Mouse (Mus musculus) spleen, adult 18-20 months (tissue): Measurements from ENCODE around the gene Lat2.

Source experiments
- DNase-seq, 2 experiments: peaks; one replicate each; pipeline ENCODE4 v3.0.0; 2022; ENCODE audit warnings: mixed read lengths in 2 of 2

Lat2 gene

GRCm38 (mm10) chr5:134568964-134569491, 45.8 kb downstream of the Lat2 start:
- no peak for DNase-seq

DNA sequence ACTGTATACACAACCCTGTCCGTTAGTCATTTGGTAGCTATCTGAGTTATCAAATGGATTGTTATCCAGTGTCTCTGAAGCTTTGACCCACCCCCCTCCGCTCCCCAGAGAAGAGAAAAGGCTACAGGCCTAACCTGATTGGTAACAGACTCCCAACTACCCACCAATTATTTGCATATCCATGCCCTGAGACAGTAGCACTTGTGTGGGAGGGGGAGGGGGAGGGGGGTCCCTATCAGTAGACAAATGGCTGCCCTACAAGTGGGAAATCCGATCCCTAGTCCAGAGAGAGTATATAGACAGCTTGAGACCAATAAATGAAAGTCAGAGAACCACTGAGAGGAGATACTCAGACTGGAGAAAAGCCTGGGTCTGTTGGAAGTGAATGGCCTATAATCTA, 46.8 kb downstream of the Lat2 start:
- DNase-seq, result no peak

- DNase-seq, result no peak
These were observed 47.4 kb downstream of the Lat2 start for GRCm38 (mm10) chr5:134567445-134567844.

DNA sequence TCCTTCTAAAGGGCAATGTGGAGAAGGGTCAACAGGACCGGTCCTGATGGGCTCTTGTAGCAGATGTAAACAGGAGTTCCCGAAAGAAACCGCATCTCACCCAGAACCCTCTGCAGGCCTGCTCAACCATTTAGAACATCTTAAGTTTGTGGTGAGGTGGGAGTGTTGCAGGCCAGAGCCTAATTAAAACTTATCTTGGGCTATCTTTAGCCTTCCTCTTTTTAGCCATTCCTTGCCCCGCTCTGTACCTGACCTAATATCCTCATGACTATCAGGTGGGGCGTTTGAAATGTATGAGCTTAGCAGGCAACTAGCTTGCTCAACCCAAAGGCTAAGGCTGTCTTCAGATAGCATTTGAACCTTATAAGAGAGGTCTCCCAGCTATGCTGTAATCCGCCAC, 49.1 kb downstream of the Lat2 start:
- DNase-seq, result no peak

DNA sequence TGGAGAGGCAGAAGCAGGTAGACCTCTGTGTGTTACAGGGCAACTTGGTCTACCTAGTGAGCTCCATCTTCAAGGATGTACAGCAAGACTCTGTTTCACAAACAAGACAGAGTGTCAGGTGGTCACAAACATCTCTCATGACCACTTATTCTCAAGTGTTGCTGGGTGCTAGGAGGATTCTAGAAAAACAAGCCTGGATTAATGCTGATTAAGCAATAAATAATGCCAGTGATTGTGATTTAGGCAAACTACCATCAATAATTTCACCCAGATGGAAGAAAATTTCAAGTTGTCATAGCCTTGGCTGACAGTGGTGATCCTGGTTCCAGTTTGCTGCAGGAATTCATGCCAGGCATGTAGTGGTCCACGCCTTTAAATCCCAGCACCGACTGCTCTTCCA, 50.6 kb downstream of the Lat2 start:
- DNase-seq, result no peak

DNA sequence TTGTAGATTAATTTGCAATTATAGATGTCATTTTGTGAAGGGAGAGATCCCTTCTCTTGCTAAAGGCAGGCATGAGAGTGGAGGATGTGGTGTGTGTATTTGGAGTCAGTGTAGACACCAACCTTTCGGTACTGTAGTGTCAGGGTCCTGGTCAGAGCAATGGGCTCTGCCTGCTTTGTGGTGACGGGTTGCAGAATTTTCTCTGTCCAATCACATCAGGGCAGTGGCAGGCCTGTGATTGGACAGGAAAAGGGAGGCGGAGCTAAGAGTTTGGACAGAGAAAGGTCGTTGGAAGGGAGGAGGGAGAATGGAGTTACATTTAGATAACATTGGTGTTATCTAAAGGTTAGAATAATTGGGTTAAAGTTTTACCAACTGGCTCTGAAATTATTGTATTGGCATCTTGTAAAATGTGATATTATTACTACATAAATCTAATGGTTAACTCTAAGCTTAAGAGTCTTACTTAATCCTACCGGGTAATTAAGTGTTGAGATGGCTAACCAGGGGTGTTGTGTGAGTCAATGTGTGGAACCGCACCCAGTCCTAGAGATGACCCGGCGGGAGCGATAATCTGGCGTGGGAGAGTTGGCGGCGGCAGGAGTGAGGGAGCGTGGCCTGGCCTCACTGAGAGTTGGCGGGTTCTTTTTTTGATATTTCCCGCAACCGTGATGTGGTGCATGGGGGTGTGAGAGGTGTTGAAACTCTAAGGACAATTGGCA, 54.2 kb downstream of the Lat2 start:
- DNase-seq, result no peak

GRCm38 (mm10) chr5:134560071-134560449, 54.8 kb downstream of the Lat2 start, which contains the start of gene Syna:
TSS of gene Syna (minus strand) at chr5:134560171.
- DNase-seq, result no peak

- DNase-seq, result peak; percentile 36 to 44
These were observed 59.2 kb downstream of the Lat2 start for GRCm38 (mm10) chr5:134555463-134556164.

- no peak for DNase-seq
These were observed 60.8 kb downstream of the Lat2 start for GRCm38 (mm10) chr5:134553951-134554546.

DNA sequence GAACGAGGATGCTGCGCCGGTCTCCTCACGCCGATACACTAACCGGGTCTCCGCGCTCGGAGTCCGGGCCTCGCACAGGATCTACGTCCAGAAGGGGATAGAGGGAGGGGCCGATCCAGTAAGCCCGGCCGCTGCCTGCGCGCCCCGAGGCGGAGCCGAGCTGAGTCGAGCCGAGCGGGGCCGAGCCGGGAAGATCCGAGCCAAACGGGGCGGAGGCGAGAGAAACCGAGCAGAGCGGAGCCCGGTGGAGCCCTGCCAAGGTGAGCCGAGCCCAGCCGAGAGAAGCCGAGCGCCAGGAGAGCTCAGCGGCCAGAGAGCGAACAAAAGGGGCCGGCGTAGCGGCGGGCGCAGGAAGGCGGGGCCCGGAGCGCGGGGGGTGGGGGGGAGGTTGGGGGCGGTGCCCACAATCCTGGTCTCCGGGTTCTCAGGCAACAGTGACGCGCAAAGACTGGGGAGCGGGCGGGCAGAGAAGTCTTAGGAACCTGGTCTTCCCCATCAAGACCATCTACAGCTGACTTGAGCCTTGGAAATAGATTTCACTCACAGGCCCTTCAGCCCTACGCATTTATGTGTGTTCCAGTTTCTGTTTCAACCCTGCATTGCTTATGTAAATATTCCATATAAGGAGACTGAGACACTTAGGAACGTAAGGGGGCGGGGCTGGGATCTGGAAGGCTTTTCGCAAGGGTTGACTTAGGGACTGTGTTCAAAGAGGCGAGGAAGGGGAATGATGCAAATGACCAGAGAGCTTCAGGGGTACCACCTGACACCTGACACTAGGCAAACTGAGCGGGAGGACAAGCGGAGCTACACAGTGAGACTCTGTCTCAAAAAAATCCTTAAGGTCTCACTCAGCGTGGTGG, 62.5 kb downstream of the Lat2 start, which contains the start of gene Clip2:
TSS of gene Clip2 (minus strand) at position 325 of the 863 bp plus-strand sequence.
- peak; percentile 81 to 85 for DNase-seq

DNA sequence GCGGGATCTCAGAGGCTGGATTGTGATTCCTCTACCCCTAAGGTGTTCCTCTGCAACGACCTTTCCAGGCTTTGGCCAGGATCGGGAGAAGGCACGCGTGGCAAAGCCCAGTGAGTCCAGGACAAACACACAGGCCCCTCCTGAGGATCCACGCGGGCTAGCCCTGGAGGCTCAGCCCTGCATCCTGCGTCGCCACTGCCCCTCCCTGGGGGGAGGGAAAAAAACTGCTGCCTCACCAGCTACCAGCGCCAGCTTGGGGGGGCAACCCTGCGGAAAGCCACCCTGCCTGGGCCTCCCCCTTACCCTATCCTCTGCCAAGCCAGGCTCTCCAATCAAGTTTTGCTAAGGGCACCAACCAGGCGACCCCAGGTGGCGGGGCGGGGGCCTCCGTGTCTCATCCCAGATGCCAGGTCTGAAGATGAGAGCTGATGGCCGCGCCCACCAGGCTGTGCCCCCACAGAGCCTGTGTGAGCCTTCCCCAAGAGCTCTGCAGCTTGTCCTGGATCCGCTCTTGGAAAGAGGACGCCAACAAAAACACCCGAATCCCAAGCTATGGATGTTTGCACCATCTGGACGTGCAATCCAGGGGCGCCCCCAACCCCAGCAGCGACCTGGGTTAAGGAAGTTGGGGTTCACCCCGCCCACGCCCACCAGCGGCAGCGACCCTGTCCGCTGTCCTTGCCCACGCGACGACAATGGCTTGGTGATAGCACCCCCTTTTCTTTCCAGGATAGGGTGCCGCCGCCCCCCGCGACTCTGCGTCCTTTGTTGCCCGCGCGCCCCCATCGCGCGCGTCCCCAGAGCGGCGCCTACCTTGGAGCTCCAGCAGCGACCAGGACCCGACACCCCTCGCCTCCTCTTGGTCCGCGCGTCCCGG, 63.4 kb downstream of the Lat2 start:
- DNase-seq, result peak; percentile 12 to 34

GRCm38 (mm10) chr5:134550836-134551232, 64.0 kb downstream of the Lat2 start:
- no peak for DNase-seq
